Mouse (Mus musculus) heart, embryonic 12.5 days (tissue): Measurements from ENCODE around the gene Stpg2. TPM values are rescaled to one million over a fixed set of nuclear protein-coding genes. Genes with fewer than 3 reads are reported as not detected.
"Not testable (repeated sequence)": the region's sequence is repeated elsewhere in the genome, so short reads cannot be mapped to it uniquely, and the experiment has no call there.

Experiments used
- ATAC-seq: fragments of 200-750 bp; cut with Nextera tagmentation; 2 replicates; pipeline ENCODE4 v1.8.0; 2017; ENCODE audit warnings: moderate TSS enrichment, moderate library complexity; ENCODE audit not compliant: insufficient number of reproducible peaks, low FRiP score
- H3K27ac ChIP-seq: fragments of 300-500 bp; sonication (generic); 2 replicates; pipeline ENCODE4 v1.5.1; 2016; ENCODE audit warnings: mild to moderate bottlenecking, moderate library complexity; ENCODE audit not compliant: poor library complexity, severe bottlenecking
- H3K27me3 ChIP-seq: fragments of 300-500 bp; sonication (generic); replicated peaks from 2 replicates; pipeline ENCODE4 v1.6.1; 2016; ENCODE audit warnings: mild to moderate bottlenecking, moderate library complexity
- H3K36me3 ChIP-seq: fragments of 300-500 bp; sonication (generic); 2 replicates; pipeline ENCODE4 v1.6.1; 2016; ENCODE audit warnings: mild to moderate bottlenecking, moderate library complexity
- H3K4me1 ChIP-seq: fragments of 300-500 bp; sonication (generic); replicated peaks from 2 replicates; pipeline ENCODE4 v1.6.1; 2016; ENCODE audit warnings: mild to moderate bottlenecking
- H3K4me2 ChIP-seq: fragments of 300-500 bp; sonication (generic); 2 replicates; pipeline ENCODE4 v1.6.1; 2016; ENCODE audit warnings: mild to moderate bottlenecking, moderate library complexity
- H3K4me3 ChIP-seq: fragments of 300-500 bp; sonication (generic); 2 replicates; pipeline ENCODE4 v1.5.1; 2016; ENCODE audit warnings: mild to moderate bottlenecking
- H3K9ac ChIP-seq: fragments of 300-500 bp; sonication (generic); 2 replicates; pipeline ENCODE4 v1.6.1; 2016; ENCODE audit warnings: mild to moderate bottlenecking, moderate library complexity
- H3K9me3 ChIP-seq: fragments of 300-500 bp; sonication (generic); replicated peaks from 2 replicates; pipeline ENCODE4 v1.6.1; 2016; ENCODE audit warnings: mild to moderate bottlenecking, moderate library complexity
- WGBS: fragments of 180-500 bp; shearing (Covaris S2); methylation state at CpG from one replicate; pipeline ENCODE4 v1.1.7; 2016; 5-methylcytosine and 5-hydroxymethylcytosine counted together
- polyA plus RNA-seq: library from polyadenylated mRNA; unstranded; fragments of >200 nt; fragmentation: Nextera tagmentation; extraction: Ambion mirVana; gene quantifications from 2 replicates; pipeline ENCODE4 v1.2.1, GENCODE M21; 2016

Gene Stpg2
- polyA plus RNA-seq, 1 experiment from 2014 or later: not detected

DNA sequence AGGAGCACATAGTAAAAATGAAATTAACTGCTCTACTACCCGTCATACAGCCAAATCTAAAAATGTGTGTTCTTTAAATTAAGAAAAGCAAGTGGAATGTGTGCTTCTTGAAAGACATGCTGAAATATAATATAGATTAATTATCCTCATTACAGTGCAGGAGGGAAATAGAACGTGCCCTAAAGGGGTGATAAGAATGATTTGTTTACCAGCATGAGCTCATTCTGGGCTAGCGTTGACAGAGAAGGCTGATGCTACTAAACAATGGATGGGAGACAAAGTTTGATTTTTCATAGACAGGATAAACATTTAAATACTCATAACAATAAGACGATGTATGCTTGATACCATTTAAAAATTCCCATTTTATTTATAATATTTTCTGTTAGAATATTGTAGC, 446.0 kb downstream of the Stpg2 start:
- no peak overlapping the region for H3K4me2 ChIP-seq
- 69% methylated on average over 4 of the region's 4 CpGs for WGBS
- no peaks in the 10 kb centered on the region for H3K4me1 ChIP-seq
- H3K9ac ChIP-seq: no peak overlapping the region
- no peak for ATAC-seq
- H3K27ac ChIP-seq: no peak overlapping the region
- no peaks in the 10 kb centered on the region for H3K27me3 ChIP-seq
- H3K36me3 ChIP-seq: no peaks in the 10 kb centered on the region
- H3K4me3 ChIP-seq: no peak overlapping the region
- no peaks in the 10 kb centered on the region for H3K9me3 ChIP-seq

GRCm38 (mm10) chr3:139659416-139659815, 453.9 kb downstream of the Stpg2 start:
- Histone ChIP-seq H3K4me1 (no peaks in the 10 kb centered on the region), H3K9ac (no peak overlapping the region), H3K4me2 (no peak overlapping the region), H3K4me3 (no peak overlapping the region), H3K27ac (no peak overlapping the region), H3K27me3 (no peaks in the 10 kb centered on the region), H3K36me3 (no peaks in the 10 kb centered on the region), H3K9me3 (no peaks in the 10 kb centered on the region)
- no peak for ATAC-seq
- 73% methylated on average over 4 of the region's 4 CpGs for WGBS

DNA sequence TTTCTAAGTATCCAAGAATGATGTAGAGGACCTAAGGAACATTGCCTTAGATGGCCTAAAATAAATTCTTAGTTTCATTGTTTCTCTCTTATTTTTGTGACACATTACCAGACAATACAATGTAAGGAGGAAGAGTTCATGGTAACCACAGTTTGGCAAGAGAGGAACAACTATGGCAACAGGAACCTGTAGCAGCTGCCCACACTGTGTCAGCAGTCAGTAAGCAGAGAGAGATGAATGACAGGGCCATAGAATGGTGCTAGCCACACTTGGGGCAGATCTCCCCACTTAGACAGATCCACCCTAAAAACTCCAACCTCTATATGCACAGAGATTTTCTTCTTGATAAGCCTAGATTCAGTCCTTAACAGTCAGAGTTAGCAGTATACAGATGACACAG, 456.7 kb downstream of the Stpg2 start:
- Histone ChIP-seq H3K4me2 (no peak overlapping the region), H3K4me1 (no peaks in the 10 kb centered on the region), H3K9ac (no peak overlapping the region), H3K27me3 (no peaks in the 10 kb centered on the region), H3K27ac (no peak overlapping the region), H3K4me3 (no peak overlapping the region), H3K9me3 (no peaks in the 10 kb centered on the region), H3K36me3 (no peaks in the 10 kb centered on the region)
- no peak for ATAC-seq

- ATAC-seq: no peak
- WGBS: 75% methylated on average over 5 of the region's 5 CpGs
- H3K27me3 ChIP-seq: no peaks in the 10 kb centered on the region
Measured at GRCm38 (mm10) chr3:139663712-139664245, 458.3 kb downstream of the Stpg2 start.

GRCm38 (mm10) chr3:139665047-139665446, 459.6 kb downstream of the Stpg2 start:
- no peak for ATAC-seq

More at GRCm38 (mm10) chr3:139663712-139664245, 458.3 kb downstream of the Stpg2 start:
- Histone ChIP-seq H3K27ac (no peak overlapping the region), H3K4me1 (no peaks in the 10 kb centered on the region), H3K9me3 (no peaks in the 10 kb centered on the region), H3K4me3 (no peak overlapping the region), H3K9ac (no peak overlapping the region), H3K36me3 (no peaks in the 10 kb centered on the region), H3K4me2 (no peak overlapping the region)

DNA sequence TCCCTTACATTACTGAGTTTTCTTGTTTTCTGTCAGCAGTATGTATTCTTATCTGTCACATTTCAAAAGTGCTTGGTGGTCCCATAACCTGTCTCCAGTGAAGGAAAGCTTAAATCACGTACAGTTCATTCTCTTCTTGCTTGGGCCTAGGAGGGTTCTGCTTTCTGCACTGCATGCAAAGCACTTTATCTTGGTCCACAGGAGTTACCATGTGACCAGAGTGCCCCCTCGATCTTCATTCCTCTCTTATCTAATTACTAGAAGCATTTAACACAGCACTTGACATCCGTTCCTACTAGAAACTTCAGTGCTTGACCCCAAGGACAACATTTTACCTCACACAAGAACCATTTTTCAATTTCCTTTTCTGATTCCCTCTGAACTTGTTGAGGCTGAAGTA, 470.7 kb downstream of the Stpg2 start:
- no peaks in the 10 kb centered on the region for H3K9me3 ChIP-seq
- no peak overlapping the region for H3K4me3 ChIP-seq
- no peaks in the 10 kb centered on the region for H3K36me3 ChIP-seq
- WGBS: 10% methylated on average over 3 of the region's 3 CpGs
- no peak overlapping the region for H3K4me2 ChIP-seq
- H3K4me1 ChIP-seq: peaks cover 12% of the 10 kb centered on the region
- H3K27me3 ChIP-seq: no peaks in the 10 kb centered on the region
- H3K27ac ChIP-seq: no peak overlapping the region; the same call in 1 of the 2 replicates
- no peak for ATAC-seq
- H3K9ac ChIP-seq: no peak overlapping the region

More at GRCm38 (mm10) chr3:139665047-139665446, 459.6 kb downstream of the Stpg2 start:
- H3K9me3 ChIP-seq: no peaks in the 10 kb centered on the region
- no peaks in the 10 kb centered on the region for H3K36me3 ChIP-seq
- H3K4me2 ChIP-seq: no peak overlapping the region
- H3K27ac ChIP-seq: no peak overlapping the region
- no peaks in the 10 kb centered on the region for H3K4me1 ChIP-seq
- WGBS: 77% methylated on average over 3 of the region's 3 CpGs
- no peak overlapping the region for H3K4me3 ChIP-seq
- H3K27me3 ChIP-seq: no peaks in the 10 kb centered on the region
- H3K9ac ChIP-seq: no peak overlapping the region

DNA sequence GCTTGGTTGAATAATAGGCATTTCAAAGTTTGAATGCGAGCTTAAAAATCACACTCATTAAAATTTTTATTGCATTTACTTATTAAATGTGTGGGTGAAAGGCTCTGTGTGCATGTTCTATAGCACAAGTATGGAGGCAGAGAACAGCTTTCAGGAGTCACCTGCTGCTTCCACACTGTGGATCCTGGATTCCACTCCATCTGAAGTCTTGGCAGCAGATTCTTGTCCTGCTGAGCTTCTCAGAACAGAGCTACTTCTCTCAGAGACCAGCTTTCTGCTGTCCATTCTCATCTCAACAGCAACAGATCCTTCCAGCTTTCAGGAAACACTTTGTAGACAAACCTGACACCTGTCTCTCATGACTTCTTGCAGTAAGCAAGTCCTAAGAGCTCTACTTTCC, 471.2 kb downstream of the Stpg2 start:
- WGBS: 90% methylated on average over 1 of the region's 1 CpGs
- no peak for ATAC-seq
- H3K27ac ChIP-seq: no peak overlapping the region

GRCm38 (mm10) chr3:139704238-139704637, 498.7 kb downstream of the Stpg2 start:
- not testable (repeated sequence) for H3K27me3 ChIP-seq, H3K9me3 ChIP-seq, H3K4me3 ChIP-seq, H3K36me3 ChIP-seq, ATAC-seq, H3K4me2 ChIP-seq, H3K4me1 ChIP-seq, H3K27ac ChIP-seq, H3K9ac ChIP-seq
- WGBS: 92% methylated on average over 3 of the region's 3 CpGs

More for the DNA sequence above, 471.2 kb downstream of the Stpg2 start:
- no peaks in the 10 kb centered on the region for H3K27me3 ChIP-seq
- no peaks in the 10 kb centered on the region for H3K36me3 ChIP-seq
- H3K9me3 ChIP-seq: no peaks in the 10 kb centered on the region
- H3K4me2 ChIP-seq: no peak overlapping the region
- H3K4me3 ChIP-seq: no peak overlapping the region
- peaks cover 12% of the 10 kb centered on the region for H3K4me1 ChIP-seq
- H3K9ac ChIP-seq: no peak overlapping the region

DNA sequence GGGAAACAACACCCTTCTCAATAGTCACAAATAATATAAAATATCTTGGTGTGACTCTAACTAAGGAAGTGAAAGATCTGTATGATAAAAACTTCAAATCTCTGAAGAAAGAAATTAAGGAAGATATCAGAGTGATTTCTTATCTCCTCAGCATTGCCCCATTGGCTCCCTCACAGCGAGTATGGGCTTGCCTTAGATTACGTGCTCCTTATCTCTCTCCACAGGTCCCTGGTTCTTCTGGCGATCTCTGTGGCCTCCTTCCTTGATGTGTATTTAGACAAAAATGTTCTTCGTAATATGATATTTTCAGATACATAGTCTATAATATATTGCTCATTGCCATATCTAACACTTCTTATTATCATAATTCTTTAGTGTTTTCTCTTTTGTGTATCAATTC, 501.9 kb downstream of the Stpg2 start:
- H3K4me2 ChIP-seq, H3K27ac ChIP-seq, H3K4me3 ChIP-seq, H3K4me1 ChIP-seq, H3K9ac ChIP-seq, H3K36me3 ChIP-seq, H3K27me3 ChIP-seq, H3K9me3 ChIP-seq, ATAC-seq: not testable (repeated sequence)
- 75% methylated on average over 4 of the region's 4 CpGs for WGBS

DNA sequence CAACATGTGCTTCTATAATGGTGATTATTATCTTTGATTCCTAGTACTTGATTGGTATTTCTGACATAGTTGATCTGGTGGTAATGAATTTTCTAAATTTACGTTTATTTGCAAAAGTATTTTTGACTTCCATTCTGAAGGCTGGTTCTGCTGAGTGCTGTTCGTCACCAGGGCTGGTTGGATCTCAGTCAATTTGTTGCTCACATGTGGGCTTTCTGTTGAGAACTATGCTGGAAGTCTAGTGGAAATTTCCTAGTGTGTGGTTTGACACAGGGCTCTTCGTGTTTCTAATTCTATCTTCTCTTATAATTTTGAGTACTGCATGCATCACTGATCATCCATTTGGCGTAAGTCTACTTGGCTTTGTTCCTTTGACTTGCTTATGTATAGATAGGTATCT, 504.3 kb downstream of the Stpg2 start:
- WGBS: 78% methylated on average over 4 of the region's 4 CpGs
- Histone ChIP-seq H3K4me1 (no peaks in the 10 kb centered on the region), H3K9me3 (no peaks in the 10 kb centered on the region), H3K36me3 (no peaks in the 10 kb centered on the region), H3K4me3 (no peak overlapping the region), H3K4me2 (no peak overlapping the region), H3K27me3 (no peaks in the 10 kb centered on the region), H3K27ac (no peak overlapping the region), H3K9ac (no peak overlapping the region)
- no peak for ATAC-seq

GRCm38 (mm10) chr3:139728751-139729150, 523.3 kb downstream of the Stpg2 start:
- no peaks in the 10 kb centered on the region for H3K27me3 ChIP-seq
- ATAC-seq: no peak
- no peak overlapping the region for H3K9ac ChIP-seq
- H3K4me3 ChIP-seq: no peak overlapping the region
- no peak overlapping the region for H3K4me2 ChIP-seq
- 86% methylated on average over 7 of the region's 7 CpGs for WGBS
- no peaks in the 10 kb centered on the region for H3K4me1 ChIP-seq
- H3K9me3 ChIP-seq: no peaks in the 10 kb centered on the region; the same call in 1 of the 2 replicates
- H3K27ac ChIP-seq: no peak overlapping the region
- no peaks in the 10 kb centered on the region for H3K36me3 ChIP-seq

DNA sequence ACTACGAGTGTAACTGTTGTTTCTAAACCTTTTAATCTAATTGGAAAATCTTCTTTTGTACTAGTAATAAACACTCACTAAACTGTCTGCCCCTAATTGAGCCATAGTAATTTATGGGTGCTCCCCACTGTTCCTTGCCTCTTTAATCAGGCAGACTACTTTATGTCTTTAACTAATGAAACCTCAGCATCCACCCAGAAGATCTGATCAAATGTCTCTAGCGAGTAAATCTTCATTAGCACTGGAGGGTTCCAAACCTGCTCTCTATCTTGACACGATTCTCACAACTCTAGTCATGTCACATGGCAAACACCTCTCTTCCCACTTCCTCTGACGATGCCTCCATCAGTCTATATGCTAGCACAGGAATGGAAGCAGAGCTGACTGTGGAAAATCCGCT, 523.8 kb downstream of the Stpg2 start:
- no peaks in the 10 kb centered on the region for H3K36me3 ChIP-seq
- 78% methylated on average over 5 of the region's 5 CpGs for WGBS
- no peak overlapping the region for H3K27ac ChIP-seq
- H3K4me2 ChIP-seq: no peak overlapping the region
- no peak overlapping the region for H3K4me3 ChIP-seq
- H3K9ac ChIP-seq: no peak overlapping the region
- H3K27me3 ChIP-seq: no peaks in the 10 kb centered on the region
- H3K9me3 ChIP-seq: no peaks in the 10 kb centered on the region; the same call in 1 of the 2 replicates
- ATAC-seq: no peak
- H3K4me1 ChIP-seq: no peaks in the 10 kb centered on the region
